Mouse (Mus musculus) ES-Bruce4 (cell line): ENCODE results near the gene Zfp74.

Source experiments
- CTCF ChIP-seq: IDR thresholded peaks from one replicate; pipeline ENCODE4 v1.8.1; 2011; ENCODE audit warnings: low read depth, low read length
- EP300 ChIP-seq: IDR thresholded peaks from 2 replicates; pipeline ENCODE4 v1.6.1; 2011; ENCODE audit warnings: low read depth, low read length; ENCODE audit not compliant: insufficient read depth

GRCm38 (mm10) chr7:29904101-29904500, 49.8 kb downstream of the Zfp74 start:
- no peak for TF ChIP-seq CTCF
- no peak for TF ChIP-seq EP300
